Mouse (Mus musculus) CD8-positive naive resting alpha-beta T cell, adult 2 months (primary cell): ENCODE results near the gene Olfr414.

Experiments used
- DNase-seq, 2 experiments: peaks; one replicate each; pipeline ENCODE4 v3.0.0; 2022; ENCODE audit warnings: low read depth in 2 of 2, low spot score in 2 of 2

Olfr414 gene

GRCm38 (mm10) chr1:174423764-174424163 lies at the start of gene Olfr414:
TSS of gene Olfr414 (plus strand) at chr1:174424064.
- no peak for DNase-seq

- no peak for DNase-seq
Measured at GRCm38 (mm10) chr1:174390746-174391145, 33.1 kb upstream of the Olfr414 start, which contains the start of gene Olfr248. TSS of gene Olfr248 (plus strand) at chr1:174391046.

- DNase-seq, result no peak
Measured at GRCm38 (mm10) chr1:174422959-174423358, 905 bp upstream of the Olfr414 start.

- no peak for DNase-seq
Measured at GRCm38 (mm10) chr1:174426180-174426986, 2.5 kb downstream of the Olfr414 start.

- DNase-seq, result no peak
Measured at GRCm38 (mm10) chr1:174427402-174427801, 3.5 kb downstream of the Olfr414 start.

GRCm38 (mm10) chr1:174428407-174428806 lies 4.5 kb downstream of the Olfr414 start:
- DNase-seq, result no peak

GRCm38 (mm10) chr1:174434121-174434520 lies 10.3 kb downstream of the Olfr414 start:
- DNase-seq, result no peak

- no peak for DNase-seq
Measured at GRCm38 (mm10) chr1:174441782-174442181, 17.9 kb downstream of the Olfr414 start, which contains the start of gene Olfr220. TSS of gene Olfr220 (plus strand) at chr1:174442082.

- no peak for DNase-seq
Measured at GRCm38 (mm10) chr1:174455100-174455499, 31.2 kb downstream of the Olfr414 start.

- DNase-seq, result no peak
Measured at GRCm38 (mm10) chr1:174465385-174465784, 41.5 kb downstream of the Olfr414 start.

GRCm38 (mm10) chr1:174466240-174466639 lies 42.4 kb downstream of the Olfr414 start:
- DNase-seq, result no peak

- DNase-seq, result no peak
Measured at GRCm38 (mm10) chr1:174469736-174470135, 45.9 kb downstream of the Olfr414 start.

- no peak for DNase-seq
Measured at GRCm38 (mm10) chr1:174482567-174482966, 58.7 kb downstream of the Olfr414 start.
